In the genomic region with DNA sequence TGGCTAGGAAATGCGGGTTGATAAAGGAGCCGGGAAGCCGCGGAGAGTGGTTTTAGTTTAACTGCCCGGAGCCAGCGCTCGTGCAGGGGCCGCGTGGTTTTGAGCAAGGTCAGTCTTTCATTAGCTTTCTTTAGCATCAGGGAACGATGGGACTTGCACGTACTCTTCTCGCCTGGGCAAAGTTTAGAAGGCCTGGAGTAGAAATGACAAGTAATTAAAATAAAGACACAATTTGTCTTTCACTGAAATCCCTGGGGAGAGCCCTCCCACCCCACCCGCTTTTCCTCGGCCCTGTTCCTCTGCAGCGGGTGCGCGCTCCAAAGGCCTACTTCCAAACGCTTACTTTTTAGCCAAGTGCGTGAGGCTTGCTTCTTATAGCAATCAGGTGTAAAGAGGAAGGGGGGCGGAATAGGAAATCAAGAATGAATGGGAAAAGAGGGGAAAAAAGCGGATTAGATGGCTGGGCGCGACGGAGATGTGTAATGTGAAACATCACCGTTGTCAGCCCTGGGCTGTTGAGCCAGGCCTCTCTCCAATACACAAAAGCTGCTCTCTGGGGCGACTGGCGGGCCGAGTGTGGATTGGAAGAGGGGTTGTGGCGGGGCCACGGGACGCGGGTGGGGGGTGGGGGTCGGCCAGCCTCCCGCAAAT, we compare ENCODE assay signal across 7 mouse cellular contexts. TPM values are rescaled to one million over a fixed set of nuclear protein-coding genes. Genes with fewer than 3 reads are reported as not detected.
DNase-seq lines count a peak whose midpoint lies in the region; ATAC-seq and TF ChIP-seq lines count a peak whose summit lies in the region.

No protein-coding gene starts in this region.

- no peak for TF ChIP-seq POLR2A in kidney, adult 2 months (IDR thresholded peaks at IDR 0.05; ENCODE audit: low read depth, low read length)

- H3K27ac ChIP-seq in kidney, adult 2 months (ENCODE audit: insufficient read depth, low read depth, low read length): no peak overlapping the region
- no peak overlapping the region for H3K27ac ChIP-seq in embryonic facial prominence, embryonic 11.5 days (replicated peaks; ENCODE audit: low read depth, low read length)
- H3K27ac ChIP-seq in limb, embryonic 10.5 days: no peak overlapping the region
- H3K27ac ChIP-seq in stomach, embryonic 14.5 days (ENCODE audit: low read length): no peak overlapping the region; the same call in 1 of the 2 replicates

- no peak for TF ChIP-seq CTCF in kidney, adult 2 months (conservative IDR thresholded peaks at IDR 0.05; ENCODE audit: insufficient read depth, insufficient read length, low read depth, low read length)

- DNase-seq in kidney, adult 2 months: peak; percentile 61
- DNase-seq in kidney, adult 11 months: no peak
- DNase-seq in embryonic facial prominence, embryonic 11.5 days (ENCODE audit: low spot score): peak; percentile 66
- DNase-seq in limb, embryonic 10.5 days (ENCODE audit: low spot score): peak; percentile 72
- no peak for DNase-seq in layer of hippocampus, adult 9-11 months
- no peak for DNase-seq in thymus, postnatal 4 days

- no peaks in the 10 kb centered on the region for H3K36me3 ChIP-seq in kidney, adult 2 months (ENCODE audit: control insufficient read depth, insufficient read depth, low read length)
- no peaks in the 10 kb centered on the region for H3K36me3 ChIP-seq in embryonic facial prominence, embryonic 11.5 days (replicated peaks; ENCODE audit: control insufficient read depth, insufficient read depth, low read depth, low read length)
- H3K36me3 ChIP-seq in limb, embryonic 10.5 days: no peaks in the 10 kb centered on the region
- H3K36me3 ChIP-seq in stomach, embryonic 14.5 days (ENCODE audit: control insufficient read depth, insufficient read depth, low read length): no peaks in the 10 kb centered on the region

- ATAC-seq in embryonic facial prominence, embryonic 11.5 days (replicated peaks; ENCODE audit: insufficient number of reproducible peaks, low FRiP score, low TSS enrichment, low read depth): no peak
- ATAC-seq in stomach, embryonic 14.5 days (ENCODE audit: insufficient number of reproducible peaks, insufficient read depth, low FRiP score, low read depth): no peak

- no peak overlapping the region; the same call in 1 of the 2 replicates for H3K4me2 ChIP-seq in embryonic facial prominence, embryonic 11.5 days (ENCODE audit: low read depth, low read length)
- peak overlapping the region; percentile 94 for H3K4me2 ChIP-seq in stomach, embryonic 14.5 days (replicated peaks; ENCODE audit: low read depth, low read length)

- H3K4me1 ChIP-seq in kidney, adult 2 months (ENCODE audit: control insufficient read depth, insufficient read depth, low read length): 0 out of 2 replicates have a peak, but pooled peaks cover 3% of the 10 kb centered on the region
- H3K4me1 ChIP-seq in embryonic facial prominence, embryonic 11.5 days (ENCODE audit: control insufficient read depth, insufficient read depth, low read length): peaks cover 5% of the 10 kb centered on the region
- peaks cover 61% of the 10 kb centered on the region for H3K4me1 ChIP-seq in limb, embryonic 10.5 days
- peaks cover 8% of the 10 kb centered on the region; the same call in 1 of the 2 replicates for H3K4me1 ChIP-seq in stomach, embryonic 14.5 days (ENCODE audit: control insufficient read depth, insufficient read depth, low read length)

- 7% methylated on average over 34 of the region's 34 CpGs for WGBS in kidney, adult 2 months
- WGBS in embryonic facial prominence, embryonic 11.5 days: under 1% methylated on average over 34 of the region's 34 CpGs
- WGBS in limb, embryonic 10.5 days: under 1% methylated on average over 34 of the region's 34 CpGs
- 8% methylated on average over 34 of the region's 34 CpGs for WGBS in stomach, embryonic 14.5 days

- H3K4me3 ChIP-seq in kidney, adult 2 months (ENCODE audit: insufficient read depth, low read depth, low read length): no peak overlapping the region; the same call in none of the 2 replicates
- peak overlapping the region; percentile 17; the same call in 1 of the 2 replicates for H3K4me3 ChIP-seq in embryonic facial prominence, embryonic 11.5 days (ENCODE audit: low read depth, low read length)
- H3K4me3 ChIP-seq in limb, embryonic 10.5 days: peak overlapping the region; percentile 40
- H3K4me3 ChIP-seq in stomach, embryonic 14.5 days (ENCODE audit: low read depth, low read length): peak overlapping the region; percentile 55; the same call in 1 of the 2 replicates

- H3K9ac ChIP-seq in embryonic facial prominence, embryonic 11.5 days (replicated peaks; ENCODE audit: low read length): peak overlapping the region; percentile 34
- H3K9ac ChIP-seq in stomach, embryonic 14.5 days (replicated peaks; ENCODE audit: low read depth, low read length): peak overlapping the region; percentile 18; the same call in 1 of the 2 replicates

- H3K9me3 ChIP-seq in embryonic facial prominence, embryonic 11.5 days (replicated peaks; ENCODE audit: control insufficient read depth, low read length): no peaks in the 10 kb centered on the region
- no peaks in the 10 kb centered on the region for H3K9me3 ChIP-seq in limb, embryonic 10.5 days (replicated peaks)
- no peaks in the 10 kb centered on the region for H3K9me3 ChIP-seq in stomach, embryonic 14.5 days (ENCODE audit: control insufficient read depth, low read depth, low read length)

- H3K27me3 ChIP-seq in kidney, adult 2 months (replicated peaks; ENCODE audit: control insufficient read depth, insufficient read depth, low read length): peaks cover 18% of the 10 kb centered on the region
- H3K27me3 ChIP-seq in embryonic facial prominence, embryonic 11.5 days (ENCODE audit: control insufficient read depth, insufficient read depth, low read length): peaks cover 54% of the 10 kb centered on the region
- peaks cover 100% of the 10 kb centered on the region for H3K27me3 ChIP-seq in limb, embryonic 10.5 days (ENCODE audit: low read depth, poor library complexity, severe bottlenecking)
- H3K27me3 ChIP-seq in stomach, embryonic 14.5 days (ENCODE audit: control insufficient read depth, insufficient read depth, low read length): peaks cover 30% of the 10 kb centered on the region

RNA-seq across cellular contexts. Expression of gene Pitx2, which starts 17.4 kb away (rescaled TPM):
- 9.9 and 10.5 TPM in 2 replicates for polyA plus RNA-seq in kidney, adult 2 months (2012; rRNA removed)
- 35.6 and 41.4 TPM in 2 replicates for polyA plus RNA-seq in embryonic facial prominence, embryonic 11.5 days (2014; fragmentation: Nextera tagmentation; extraction: Ambion mirVana)
- polyA plus RNA-seq in limb, embryonic 10.5 days (2016; fragmentation: Nextera tagmentation; extraction: Ambion mirVana): 25.6 and 39.1 TPM in 2 replicates
- polyA plus RNA-seq in stomach, embryonic 14.5 days (2014; fragmentation: Nextera tagmentation; extraction: Ambion mirVana): 24.2 and 24.7 TPM in 2 replicates

Comparison
In these comparisons a context has a peak if more than half of its experiments do, and no peak if none do; other contexts are left out.
1. DNase-seq: peak in kidney, adult 2 months (single experiment), embryonic facial prominence, embryonic 11.5 days (single experiment) and limb, embryonic 10.5 days (single experiment); none in kidney, adult 11 months (single experiment), layer of hippocampus, adult 9-11 months (single experiment) and thymus, postnatal 4 days (single experiment).